Mouse (Mus musculus): Measurements from ENCODE around the gene Sox30. TPM values are rescaled to one million over a fixed set of nuclear protein-coding genes. Genes with fewer than 3 reads are reported as not detected.

Sox30 gene
- 0.10 and 0.25 TPM in 2 replicates for polyA plus RNA-seq (2015; fragmentation: Nextera tagmentation; extraction: Ambion mirVana)

GRCm38 (mm10) chr11:45979946-45980892 lies at the start of gene Sox30:
Gene Sox30 (plus strand): TSS chr11:45980310.

DNA sequence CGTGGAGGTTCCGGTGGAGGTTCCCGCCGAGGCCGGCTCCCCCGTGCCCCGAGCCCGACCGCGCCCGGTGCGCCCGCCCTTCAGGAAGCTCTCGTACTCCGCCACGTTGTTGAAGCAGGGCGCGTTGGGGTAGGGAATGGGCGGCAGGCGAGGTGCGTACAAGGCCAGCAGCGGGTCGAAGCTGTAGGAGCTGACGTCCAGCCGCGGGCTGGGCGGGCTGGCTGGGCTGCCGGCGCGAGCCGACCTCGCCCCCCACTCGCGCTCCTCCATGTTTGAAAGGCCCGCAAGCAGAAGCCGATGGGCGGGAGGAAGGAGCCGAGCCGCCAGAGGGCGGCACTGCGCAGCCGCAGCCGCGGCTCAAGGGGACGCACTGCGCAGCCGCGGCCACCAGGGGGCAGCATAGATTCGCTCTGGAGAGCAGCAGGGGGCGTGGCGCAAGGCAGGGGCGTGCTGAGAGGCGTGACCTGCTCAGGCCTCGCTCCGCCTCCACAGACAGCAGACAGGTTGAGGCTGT lies 35.4 kb upstream of the Sox30 start, which contains the start of gene Lsm11:
Gene Lsm11, minus strand, starts transcription at position 293 of the 514 bp plus-strand sequence.

GRCm38 (mm10) chr11:45955127-45955627 lies 24.9 kb upstream of the Sox30 start, which contains the start of gene Thg1l:
Gene Thg1l (minus strand): TSS chr11:45955494.

GRCm38 (mm10) chr11:46052105-46052659 lies 72.1 kb downstream of the Sox30 start, which contains the start of gene Gm12166:
Gene Gm12166 (minus strand): TSS chr11:46052321.

DNA sequence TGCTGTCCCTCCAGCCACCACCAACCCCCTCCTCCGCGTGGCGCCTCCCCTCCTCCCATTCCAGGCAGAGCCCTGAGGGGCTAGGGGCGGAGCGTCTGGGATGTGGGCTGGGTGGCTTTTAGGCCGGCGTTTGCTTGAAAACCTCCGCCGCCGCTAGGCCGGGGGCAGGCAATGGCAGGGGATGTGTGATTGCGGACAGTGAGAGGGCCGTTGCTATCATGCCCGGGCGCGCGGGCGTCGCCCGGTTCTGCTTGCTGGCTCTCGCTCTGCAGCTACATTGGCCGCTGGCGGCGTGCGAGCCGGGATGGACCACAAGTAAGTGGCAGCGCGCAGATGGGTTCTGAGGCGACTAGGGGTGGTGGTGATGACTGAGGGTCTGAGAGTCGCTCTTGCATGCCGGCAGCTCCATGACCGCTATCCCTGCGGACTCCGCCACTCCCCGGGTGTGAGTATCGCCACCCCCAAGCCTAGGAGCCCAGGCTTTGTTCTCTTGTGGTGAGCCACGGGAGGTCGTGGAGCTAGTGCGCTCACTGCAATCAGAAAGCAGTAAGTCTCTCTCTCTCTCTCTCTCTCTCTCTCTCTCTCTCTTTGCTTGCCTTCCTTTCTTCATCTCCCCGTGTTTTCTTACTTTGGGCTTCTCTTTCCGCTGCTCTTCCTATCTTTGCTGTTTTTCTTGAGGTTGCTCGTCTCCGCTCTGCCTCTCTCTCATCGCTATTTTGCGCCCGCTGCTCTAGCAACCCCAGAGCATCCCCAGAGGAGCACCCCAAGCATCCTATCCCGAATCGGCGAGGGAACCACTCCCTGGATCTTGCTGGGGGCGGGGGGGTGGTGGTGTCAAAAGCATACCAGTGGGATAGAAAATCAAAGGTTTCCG lies 76.0 kb downstream of the Sox30 start, which contains the start of gene Adam19:
Gene Adam19, plus strand, starts transcription at position 97 of the 874 bp plus-strand sequence.

Other genes starting within 250 kb of the Sox30 start
- 33.5 and 34.8 TPM in 2 replicates for gene Clint1, start 128.3 kb upstream of the Sox30 start, polyA plus RNA-seq (2015; fragmentation: Nextera tagmentation; extraction: Ambion mirVana)
- 42.5 and 46.7 TPM in 2 replicates for gene Lsm11, start 35.4 kb upstream of the Sox30 start, polyA plus RNA-seq (2015; fragmentation: Nextera tagmentation; extraction: Ambion mirVana)
- gene Thg1l, start 24.8 kb upstream of the Sox30 start, polyA plus RNA-seq (2015; fragmentation: Nextera tagmentation; extraction: Ambion mirVana), result 8.5 and 9.2 TPM in 2 replicates
- 6.3 and 8.7 TPM in 2 replicates for gene Gm12166, start 72.0 kb downstream of the Sox30 start, polyA plus RNA-seq (2015; fragmentation: Nextera tagmentation; extraction: Ambion mirVana)
- 7.4 and 9.0 TPM in 2 replicates for gene Adam19, start 75.7 kb downstream of the Sox30 start, polyA plus RNA-seq (2015; fragmentation: Nextera tagmentation; extraction: Ambion mirVana)
- 0.23 and 0.46 TPM in 2 replicates for gene Nipal4, start 186.2 kb downstream of the Sox30 start, polyA plus RNA-seq (2015; fragmentation: Nextera tagmentation; extraction: Ambion mirVana)